16 mouse cellular contexts compared by ENCODE assay signal in genomic region chr4:103180300-103180888, GRCm38 (mm10). TPM values are rescaled to one million over a fixed set of nuclear protein-coding genes. Genes with fewer than 3 reads are reported as not detected.
A peak's percentile ranks its signal among the peaks of the same experiment; 100 is the strongest.
DNase-seq lines count a peak whose midpoint lies in the region; ATAC-seq and TF ChIP-seq lines count a peak whose summit lies in the region.
"Had no signal": no experiment of that assay in that cellular context is flagged by ENCODE, and none has a peak within 500 bp of the region (broad histone marks: within the 10 kb centered on the region; RNA-seq: fewer than 3 reads in every experiment).

No protein-coding gene starts in this region.

- peak; percentile 57 for DNase-seq in forebrain, embryonic 14.5 days (ENCODE audit: low spot score)
- no peak for DNase-seq in forebrain, embryonic 11.5 days (ENCODE audit: low spot score)
- DNase-seq in layer of hippocampus, adult 2 months (ENCODE audit: low spot score in 2 of 2), result no peak
- DNase-seq in layer of hippocampus, postnatal 36 days, result no peak
- no peak for DNase-seq in adrenal gland, postnatal 25 days
- no peak for DNase-seq in adrenal gland, adult 18-20 months (ENCODE audit: low spot score in 2 of 2)
- DNase-seq: adrenal gland, postnatal 14 days; kidney, postnatal 25 days; lung, postnatal 14 days had no signal

- no peaks in the 10 kb centered on the region for H3K27me3 ChIP-seq in forebrain, embryonic 14.5 days (replicated peaks; ENCODE audit: control insufficient read depth, insufficient read depth, low read length)
- H3K27me3 ChIP-seq in forebrain, embryonic 11.5 days (ENCODE audit: control insufficient read depth, insufficient read depth, low read length), result no peaks in the 10 kb centered on the region
- no peaks in the 10 kb centered on the region for H3K27me3 ChIP-seq in intestine, postnatal 0 days (replicated peaks; ENCODE audit: control insufficient read depth, insufficient read depth, low read length)
- H3K27me3 ChIP-seq in stomach, embryonic 15.5 days (replicated peaks), result no peaks in the 10 kb centered on the region

- WGBS in forebrain, embryonic 14.5 days, result 15% methylated on average over 8 of the region's 8 CpGs
- 47% methylated on average over 8 of the region's 8 CpGs for WGBS in forebrain, embryonic 11.5 days
- WGBS in intestine, postnatal 0 days, result 57% methylated on average over 8 of the region's 8 CpGs
- WGBS in stomach, embryonic 15.5 days, result 73% methylated on average over 8 of the region's 8 CpGs

- ATAC-seq in forebrain, embryonic 14.5 days, result peak; percentile 72
- ATAC-seq in forebrain, embryonic 11.5 days (replicated peaks; ENCODE audit: low FRiP score), result no peak
- peak; percentile 74 for ATAC-seq in intestine, postnatal 0 days
- no peak for ATAC-seq in stomach, embryonic 15.5 days (ENCODE audit: insufficient read depth, low FRiP score, low read depth)

- peaks cover 12% of the 10 kb centered on the region; the same call in 1 of the 2 replicates for H3K36me3 ChIP-seq in forebrain, embryonic 14.5 days (ENCODE audit: control insufficient read depth, insufficient read depth, low read length)
- H3K36me3 ChIP-seq in forebrain, embryonic 11.5 days (ENCODE audit: control insufficient read depth, insufficient read depth, low read length), result no peaks in the 10 kb centered on the region; the same call in 1 of the 2 replicates
- H3K36me3 ChIP-seq in intestine, postnatal 0 days (ENCODE audit: control insufficient read depth, insufficient read depth), result peaks cover 28% of the 10 kb centered on the region
- peaks cover 2% of the 10 kb centered on the region; the same call in 1 of the 2 replicates for H3K36me3 ChIP-seq in stomach, embryonic 15.5 days

- no peak overlapping the region for H3K4me3 ChIP-seq in forebrain, embryonic 14.5 days (ENCODE audit: low read depth, low read length)
- no peak overlapping the region for H3K4me3 ChIP-seq in forebrain, embryonic 11.5 days (ENCODE audit: low read depth, low read length)
- no peak overlapping the region for H3K4me3 ChIP-seq in layer of hippocampus, adult 2 months
- H3K4me3 ChIP-seq in intestine, postnatal 0 days (ENCODE audit: low read depth, low read length), result no peak overlapping the region
- H3K4me3 ChIP-seq in stomach, embryonic 15.5 days (replicated peaks), result no peak overlapping the region
- H3K4me3 ChIP-seq: erythroblast, embryonic 14.5 days; limb, embryonic 10.5 days had no signal

- H3K4me2 ChIP-seq in forebrain, embryonic 14.5 days (ENCODE audit: low read length), result no peak overlapping the region
- H3K4me2 ChIP-seq in forebrain, embryonic 11.5 days (ENCODE audit: low read depth, low read length, severe bottlenecking), result no peak overlapping the region
- peak overlapping the region; percentile 44 for H3K4me2 ChIP-seq in intestine, postnatal 0 days (replicated peaks; ENCODE audit: low read depth)
- no peak overlapping the region for H3K4me2 ChIP-seq in stomach, embryonic 15.5 days
- H3K4me2 ChIP-seq: midbrain, embryonic 11.5 days had no signal

- peaks cover 12% of the 10 kb centered on the region for H3K4me1 ChIP-seq in forebrain, embryonic 14.5 days (ENCODE audit: control insufficient read depth, insufficient read depth, low read length)
- H3K4me1 ChIP-seq in forebrain, embryonic 11.5 days (replicated peaks; ENCODE audit: control insufficient read depth, insufficient read depth, low read length), result no peaks in the 10 kb centered on the region; the same call in 1 of the 2 replicates
- peaks cover 11% of the 10 kb centered on the region; the same call in 1 of the 2 replicates for H3K4me1 ChIP-seq in intestine, postnatal 0 days (replicated peaks; ENCODE audit: control insufficient read depth, insufficient read depth, low read length)
- peaks cover 9% of the 10 kb centered on the region for H3K4me1 ChIP-seq in stomach, embryonic 15.5 days

- H3K9me3 ChIP-seq in forebrain, embryonic 14.5 days (replicated peaks; ENCODE audit: control insufficient read depth, low read length), result no peaks in the 10 kb centered on the region
- no peaks in the 10 kb centered on the region for H3K9me3 ChIP-seq in forebrain, embryonic 11.5 days (ENCODE audit: control insufficient read depth, low read length)
- H3K9me3 ChIP-seq in intestine, postnatal 0 days (ENCODE audit: control insufficient read depth), result no peaks in the 10 kb centered on the region
- H3K9me3 ChIP-seq in stomach, embryonic 15.5 days, result no peaks in the 10 kb centered on the region
- H3K9me3 ChIP-seq: G1E; limb, embryonic 10.5 days had no signal

- H3K27ac ChIP-seq in forebrain, embryonic 14.5 days (ENCODE audit: low read depth, low read length), result no peak overlapping the region
- H3K27ac ChIP-seq in forebrain, embryonic 11.5 days (ENCODE audit: low read depth, low read length), result no peak overlapping the region
- peak overlapping the region; percentile 71 for H3K27ac ChIP-seq in layer of hippocampus, adult 2 months
- H3K27ac ChIP-seq in intestine, postnatal 0 days (ENCODE audit: low read depth, low read length), result peak overlapping the region; percentile 62
- H3K27ac ChIP-seq in stomach, embryonic 15.5 days, result peak overlapping the region; percentile 75; the same call in 1 of the 2 replicates
- H3K27ac ChIP-seq: limb, embryonic 10.5 days; liver, embryonic 14.5 days had no signal

- no peak overlapping the region for H3K9ac ChIP-seq in forebrain, embryonic 14.5 days (ENCODE audit: low read length)
- no peak overlapping the region for H3K9ac ChIP-seq in forebrain, embryonic 11.5 days (ENCODE audit: low read length)
- H3K9ac ChIP-seq in intestine, postnatal 0 days (ENCODE audit: low read depth, low read length), result no peak overlapping the region
- H3K9ac ChIP-seq in stomach, embryonic 15.5 days, result no peak overlapping the region
- H3K9ac ChIP-seq: liver, embryonic 14.5 days had no signal

- no peak for TF ChIP-seq CTCF in layer of hippocampus, adult 2 months (conservative IDR thresholded peaks at IDR 0.05)
- TF ChIP-seq CTCF in intestine, postnatal 0 days (IDR thresholded peaks at IDR 0.05; ENCODE audit: low read depth), result no peak

RNA-seq across cellular contexts. Expression of gene Slc35d1, which starts 34.6 kb away (rescaled TPM):
- 3.6 and 4.3 TPM in 2 replicates for polyA plus RNA-seq in forebrain, embryonic 14.5 days (2014; fragmentation: Nextera tagmentation; extraction: Ambion mirVana)
- 11.8 and 12.1 TPM in 2 replicates for polyA plus RNA-seq in forebrain, embryonic 11.5 days (2014; fragmentation: Nextera tagmentation; extraction: Ambion mirVana)
- 10 to 100 TPM; 11.4 to 12.2 TPM for total RNA-seq in layer of hippocampus, adult 2 months (2021)
- total RNA-seq in layer of hippocampus, postnatal 36 days (2021), result 10 to 100 TPM; 12.1 to 12.5 TPM
- 10.5 and 11.5 TPM in 2 replicates for polyA plus RNA-seq in intestine, postnatal 0 days (2015; fragmentation: Nextera tagmentation; extraction: Ambion mirVana)
- polyA plus RNA-seq in stomach, embryonic 15.5 days (2015; fragmentation: Nextera tagmentation; extraction: Ambion mirVana), result 11.3 and 11.5 TPM in 2 replicates
- 14.7 and 17.3 TPM in 2 replicates for total RNA-seq in adrenal gland, postnatal 25 days (2021)
- total RNA-seq in adrenal gland, adult 18-20 months (2021), result 10 to 100 TPM; 10.1 to 14.2 TPM

Comparison
In these comparisons a context has a peak if more than half of its experiments do, and no peak if none do; other contexts are left out.
1. ATAC-seq: peak in forebrain, embryonic 14.5 days (single experiment) and intestine, postnatal 0 days (single experiment); none in forebrain, embryonic 11.5 days (single experiment) and stomach, embryonic 15.5 days (single experiment).
2. H3K27ac ChIP-seq: peak in layer of hippocampus, adult 2 months (single experiment), intestine, postnatal 0 days (single experiment) and stomach, embryonic 15.5 days (single experiment); none in forebrain, embryonic 14.5 days (single experiment) and forebrain, embryonic 11.5 days (single experiment).